Mouse (Mus musculus) embryo, embryonic 11.5 days (tissue): ENCODE results near the gene Adgrg1.

ENCODE experiments used
- DNase-seq: peaks from one replicate; pipeline ENCODE4 v3.0.0-alpha.2; 2012; ENCODE audit warnings: low read depth, low spot score

Gene Adgrg1

GRCm38 (mm10) chr8:94976651-94977417, 2.3 kb downstream of the Adgrg1 start:
- DNase-seq: no peak

- no peak for DNase-seq
Measured at GRCm38 (mm10) chr8:94978131-94978530, 3.6 kb downstream of the Adgrg1 start.

GRCm38 (mm10) chr8:94978593-94979319, 4.2 kb downstream of the Adgrg1 start:
- no peak for DNase-seq

GRCm38 (mm10) chr8:94980176-94980575, 5.6 kb downstream of the Adgrg1 start:
- no peak for DNase-seq

- DNase-seq: no peak
Measured at GRCm38 (mm10) chr8:94980976-94981375, 6.4 kb downstream of the Adgrg1 start.

GRCm38 (mm10) chr8:94981848-94982247, 7.3 kb downstream of the Adgrg1 start:
- DNase-seq: no peak

- DNase-seq: no peak
Measured at GRCm38 (mm10) chr8:94983146-94983545, 8.6 kb downstream of the Adgrg1 start.

GRCm38 (mm10) chr8:94983881-94984516, 9.4 kb downstream of the Adgrg1 start:
- no peak for DNase-seq

GRCm38 (mm10) chr8:94985023-94985422, 10.5 kb downstream of the Adgrg1 start:
- DNase-seq: no peak

- no peak for DNase-seq
Measured at GRCm38 (mm10) chr8:94986676-94987075, 12.1 kb downstream of the Adgrg1 start.

- DNase-seq: no peak
Measured at GRCm38 (mm10) chr8:94987553-94987952, 13.0 kb downstream of the Adgrg1 start.

GRCm38 (mm10) chr8:94988619-94989018, 14.1 kb downstream of the Adgrg1 start:
- no peak for DNase-seq

- DNase-seq: no peak
Measured at GRCm38 (mm10) chr8:94989711-94990110, 15.2 kb downstream of the Adgrg1 start.

- DNase-seq: no peak
Measured at GRCm38 (mm10) chr8:94990598-94991453, 16.3 kb downstream of the Adgrg1 start.

- no peak for DNase-seq
Measured at GRCm38 (mm10) chr8:94991454-94991994, 17.0 kb downstream of the Adgrg1 start.

GRCm38 (mm10) chr8:94992010-94992409, 17.5 kb downstream of the Adgrg1 start:
- no peak for DNase-seq

GRCm38 (mm10) chr8:94992534-94992933, 18.0 kb downstream of the Adgrg1 start:
- no peak for DNase-seq

GRCm38 (mm10) chr8:94992996-94993724, 18.6 kb downstream of the Adgrg1 start:
- no peak for DNase-seq

- peak; percentile 73 for DNase-seq
Measured at GRCm38 (mm10) chr8:94994006-94994405, 19.5 kb downstream of the Adgrg1 start.

GRCm38 (mm10) chr8:94994510-94994909, 20.0 kb downstream of the Adgrg1 start:
- no peak for DNase-seq
